Mouse (Mus musculus): ENCODE measurements around the gene Tmem100. TPM values are rescaled to one million over a fixed set of nuclear protein-coding genes. Genes with fewer than 3 reads are reported as not detected.

Gene Tmem100
- polyA plus RNA-seq, 1 experiment from 2014 or later, result 25.9 TPM

DNA sequence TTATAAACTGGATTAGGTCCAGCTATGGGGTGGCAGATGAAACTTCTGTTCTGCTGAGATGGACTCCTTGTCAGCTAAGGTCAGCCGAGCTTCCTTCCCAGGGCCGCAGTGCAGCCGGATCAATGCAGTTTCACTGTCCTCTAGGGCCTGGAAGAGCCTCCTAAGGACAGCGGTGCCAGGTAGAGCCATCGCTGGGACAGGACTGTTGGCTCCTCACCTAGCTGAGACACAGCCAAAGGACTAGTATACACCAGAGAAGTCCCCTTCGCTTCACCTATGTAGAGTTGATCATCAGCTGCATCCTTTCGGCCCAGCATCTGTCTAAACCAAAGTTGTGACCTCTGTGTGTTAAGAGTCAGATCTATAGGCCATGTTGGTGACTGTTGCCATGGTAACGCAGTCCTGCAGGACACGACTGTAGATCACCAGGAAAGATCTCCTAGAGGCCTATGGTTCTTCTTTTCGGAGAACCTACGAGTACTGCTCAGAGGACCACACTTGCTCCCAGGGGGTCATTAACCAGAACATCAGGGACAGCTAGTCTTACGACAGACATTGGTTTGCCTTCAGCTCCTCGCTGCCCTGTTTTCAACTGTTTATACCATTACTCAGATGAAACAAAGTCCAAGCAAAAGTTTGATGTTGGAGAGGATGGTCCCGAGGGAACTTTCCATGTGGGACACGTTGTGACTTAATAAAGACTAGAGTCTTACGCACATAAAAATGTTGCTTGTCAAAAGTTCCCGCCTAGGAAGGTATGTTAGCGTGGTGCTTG lies 31.0 kb upstream of the Tmem100 start:
- Histone ChIP-seq H3K9me3 (no peaks in the 10 kb centered on the region), H3K4me2 (replicated peaks) (no peak overlapping the region), H3K4me1 (no peaks in the 10 kb centered on the region), H3K27me3 (no peaks in the 10 kb centered on the region), H3K9ac (no peak overlapping the region), H3K36me3 (no peaks in the 10 kb centered on the region), H3K27ac (no peak overlapping the region), H3K4me3 (no peak overlapping the region)
- WGBS, result 91% methylated on average over 18 of the region's 18 CpGs
- no peak for ATAC-seq (ENCODE audit: insufficient number of reproducible peaks, insufficient read depth, low FRiP score, low TSS enrichment)

DNA sequence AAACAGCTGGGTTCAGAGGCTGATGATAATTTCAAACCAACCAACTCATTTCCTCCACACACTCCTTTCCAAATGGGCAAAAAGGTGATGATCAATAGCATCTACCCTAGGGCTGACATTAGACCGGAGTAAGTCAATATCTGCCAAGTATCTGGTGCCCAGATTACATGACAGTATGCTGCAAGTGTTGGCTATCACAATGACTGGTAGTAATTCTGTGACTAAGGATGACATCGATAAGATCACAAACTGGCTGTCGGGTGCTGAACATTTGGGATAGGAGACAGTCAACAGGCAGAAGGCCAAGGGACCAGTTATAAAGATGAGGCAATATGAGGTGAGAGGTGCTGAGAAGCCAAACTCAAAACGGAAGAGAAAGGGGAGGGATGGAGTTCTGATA lies 29.5 kb upstream of the Tmem100 start:
- no peak overlapping the region for H3K4me3 ChIP-seq
- H3K27ac ChIP-seq, result no peak overlapping the region
- WGBS, result 85% methylated on average over 4 of the region's 4 CpGs
- H3K27me3 ChIP-seq, result no peaks in the 10 kb centered on the region
- no peak for ATAC-seq (ENCODE audit: insufficient number of reproducible peaks, insufficient read depth, low FRiP score, low TSS enrichment)
- H3K9ac ChIP-seq, result no peak overlapping the region
- no peaks in the 10 kb centered on the region for H3K36me3 ChIP-seq
- no peaks in the 10 kb centered on the region for H3K9me3 ChIP-seq
- no peaks in the 10 kb centered on the region for H3K4me1 ChIP-seq
- no peak overlapping the region for H3K4me2 ChIP-seq (replicated peaks)

DNA sequence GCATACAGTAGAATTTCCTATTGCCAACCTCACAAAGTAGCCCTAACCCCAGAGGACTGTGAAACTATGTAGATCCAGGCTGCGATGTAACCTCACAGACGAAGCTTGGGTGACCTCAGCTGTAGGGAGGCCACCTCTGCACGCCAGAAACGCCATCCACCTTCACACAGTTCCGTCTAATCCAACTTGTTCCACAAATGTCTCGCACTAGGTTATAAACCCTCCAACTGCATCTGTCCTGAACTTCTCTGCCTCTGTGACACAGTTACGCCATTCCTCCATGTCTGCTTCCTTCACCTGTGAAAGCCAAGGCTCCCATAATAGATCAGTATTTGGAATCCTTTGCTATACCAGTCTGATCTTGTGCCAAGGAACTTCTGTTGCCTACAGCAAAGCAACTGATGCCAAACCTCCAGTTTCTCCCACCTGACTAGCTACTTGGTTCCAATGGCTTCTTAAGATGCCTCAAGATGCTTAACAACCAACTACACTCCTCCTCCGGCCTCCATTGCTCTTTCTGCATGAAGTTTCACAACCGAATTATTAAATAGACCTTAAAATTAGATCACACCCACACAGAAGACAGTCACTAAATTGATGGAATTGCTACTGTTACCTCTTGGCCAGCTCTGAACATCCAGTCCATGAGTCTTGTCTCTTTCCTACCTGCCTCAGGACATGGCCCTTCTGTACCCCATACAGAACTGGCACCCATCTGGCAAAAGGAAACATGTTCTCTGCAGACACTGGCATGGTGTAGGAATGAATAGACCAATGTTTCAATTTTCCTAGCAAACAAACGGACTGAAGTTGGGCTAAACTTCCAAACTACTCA lies 28.5 kb upstream of the Tmem100 start:
- Histone ChIP-seq H3K9ac (no peak overlapping the region), H3K4me2 (replicated peaks) (peak overlapping the region; percentile 61), H3K27ac (no peak overlapping the region), H3K4me3 (no peak overlapping the region), H3K4me1 (no peaks in the 10 kb centered on the region), H3K36me3 (no peaks in the 10 kb centered on the region), H3K9me3 (no peaks in the 10 kb centered on the region), H3K27me3 (no peaks in the 10 kb centered on the region)
- 82% methylated on average over 10 of the region's 10 CpGs for WGBS
- 0 out of 2 replicates have a peak, but pooled peaks have one; percentile 54 for ATAC-seq (ENCODE audit: insufficient number of reproducible peaks, insufficient read depth, low FRiP score, low TSS enrichment)

DNA sequence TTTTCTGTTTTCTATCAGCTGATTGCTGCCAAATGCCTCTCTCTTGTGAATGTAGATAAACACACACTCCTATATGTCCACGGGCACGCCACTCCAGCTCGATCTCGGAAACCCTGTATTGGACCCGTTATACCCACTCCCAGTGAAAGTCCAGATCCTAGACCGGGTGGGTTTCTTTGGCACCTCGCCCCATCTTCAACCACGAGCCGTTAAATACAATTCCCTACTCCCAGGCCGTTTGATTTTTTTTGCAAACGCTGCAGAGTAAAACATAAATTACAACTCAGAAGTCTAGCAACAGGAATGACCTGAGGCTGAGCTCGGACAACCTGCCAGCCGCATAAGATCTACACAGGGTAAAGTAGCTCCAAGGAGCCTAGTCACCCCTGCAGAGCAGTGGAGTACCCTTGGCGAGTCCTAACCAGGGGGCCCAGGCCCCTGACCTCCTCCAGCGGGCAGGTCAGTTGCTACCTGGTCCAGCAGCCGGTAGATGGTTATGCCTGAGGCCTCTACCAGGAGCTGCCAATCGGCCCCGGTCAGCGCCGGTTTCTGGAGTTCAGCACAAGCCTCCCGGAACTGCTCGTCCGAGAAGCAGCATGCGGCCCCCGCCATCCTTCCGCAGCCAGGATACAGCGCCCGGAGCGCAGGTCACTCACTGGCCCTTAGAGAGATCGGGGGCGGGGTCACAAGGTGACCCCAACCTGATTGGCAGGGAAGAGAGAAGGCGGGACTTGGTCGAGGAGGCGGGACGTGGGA lies 27.7 kb upstream of the Tmem100 start, which contains the start of gene Pctp:
TSS of gene Pctp (minus strand) at position 664 of the 756 bp plus-strand sequence.
- H3K4me2 ChIP-seq (replicated peaks), result peak within 1 kb of the TSS; percentile 61
- H3K4me1 ChIP-seq, result no peaks in the 10 kb centered on the region
- peak; percentile 82 for ATAC-seq (ENCODE audit: insufficient number of reproducible peaks, insufficient read depth, low FRiP score, low TSS enrichment)
- H3K36me3 ChIP-seq, result no peaks in the 10 kb centered on the region
- H3K9ac ChIP-seq, result peak within 1 kb of the TSS; percentile 54
- peak within 1 kb of the TSS; percentile 41 for H3K4me3 ChIP-seq
- 14% methylated on average over 35 of the region's 35 CpGs for WGBS
- H3K27me3 ChIP-seq, result no peaks in the 10 kb centered on the region
- H3K27ac ChIP-seq, result no peak within 1 kb of the TSS
- no peaks in the 10 kb centered on the region for H3K9me3 ChIP-seq

DNA sequence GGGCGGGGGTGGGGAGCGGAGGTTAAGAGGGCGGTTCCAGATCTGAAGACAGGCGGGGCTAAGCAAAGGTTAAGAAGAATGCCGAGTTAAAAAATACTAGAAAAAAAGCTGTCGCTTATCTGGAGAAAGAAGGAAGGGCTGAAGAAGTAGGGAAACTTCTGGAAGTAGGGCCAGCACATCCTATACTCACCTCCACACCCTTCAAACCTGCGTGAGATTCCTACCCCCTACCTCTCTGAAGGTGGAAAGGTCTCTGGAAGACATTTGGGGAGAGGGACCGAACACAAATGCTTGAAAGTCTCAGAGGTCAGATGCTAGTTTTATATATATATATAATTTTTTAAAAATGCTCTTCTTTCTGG lies 27.2 kb upstream of the Tmem100 start:
- no peaks in the 10 kb centered on the region for H3K36me3 ChIP-seq
- H3K9ac ChIP-seq, result peak overlapping the region; percentile 54; the same call in 1 of the 2 replicates
- no peak for ATAC-seq (ENCODE audit: insufficient number of reproducible peaks, insufficient read depth, low FRiP score, low TSS enrichment)
- no peaks in the 10 kb centered on the region for H3K9me3 ChIP-seq
- peak overlapping the region; percentile 41 for H3K4me3 ChIP-seq
- WGBS, result 12% methylated on average over 8 of the region's 8 CpGs
- H3K27ac ChIP-seq, result no peak overlapping the region
- no peaks in the 10 kb centered on the region for H3K4me1 ChIP-seq
- no peaks in the 10 kb centered on the region for H3K27me3 ChIP-seq
- H3K4me2 ChIP-seq (replicated peaks), result peak overlapping the region; percentile 61

DNA sequence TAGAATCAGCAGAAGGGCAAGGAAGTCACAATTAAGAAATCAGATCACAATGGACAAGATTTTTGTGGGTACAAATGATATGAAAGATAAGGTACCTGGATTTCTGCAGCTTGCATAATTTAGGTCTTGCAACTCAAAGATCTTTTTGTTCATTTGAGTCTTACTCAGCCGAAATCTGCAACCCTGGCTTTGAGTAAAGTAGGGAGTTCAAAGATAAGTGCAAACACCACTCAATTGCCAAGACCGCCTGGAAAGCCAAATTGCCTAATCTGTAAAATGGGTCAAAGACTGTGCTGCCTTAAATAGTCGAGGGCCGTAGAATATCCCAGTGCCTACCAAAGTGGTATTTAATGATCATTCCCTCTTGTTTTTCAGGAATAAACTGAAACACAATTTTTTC lies 26.8 kb upstream of the Tmem100 start:
- ATAC-seq (ENCODE audit: insufficient number of reproducible peaks, insufficient read depth, low FRiP score, low TSS enrichment), result no peak
- no peak overlapping the region for H3K4me2 ChIP-seq (replicated peaks)

DNA sequence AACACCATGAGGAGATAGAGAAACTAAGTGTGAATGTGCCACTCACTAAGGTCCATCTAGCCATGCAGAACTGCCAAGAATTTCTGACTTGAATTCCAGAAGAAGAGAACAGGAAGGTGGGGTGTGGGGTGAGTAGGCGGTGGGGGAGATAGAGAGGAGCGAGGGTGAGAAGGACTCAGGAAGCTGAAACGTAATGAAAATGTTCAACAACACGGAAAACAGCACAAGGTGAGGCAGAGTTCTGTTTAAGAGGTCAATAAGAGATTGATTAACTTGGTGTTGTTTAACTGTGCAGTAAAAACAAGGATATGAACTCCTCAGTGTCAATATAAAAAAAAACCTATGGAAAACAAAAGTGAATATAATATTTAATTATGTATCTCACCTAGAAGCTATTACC lies 24.0 kb upstream of the Tmem100 start:
- no peak overlapping the region for H3K4me3 ChIP-seq
- H3K4me1 ChIP-seq, result no peaks in the 10 kb centered on the region
- H3K4me2 ChIP-seq (replicated peaks), result no peak overlapping the region
- no peaks in the 10 kb centered on the region for H3K36me3 ChIP-seq
- no peak for ATAC-seq (ENCODE audit: insufficient number of reproducible peaks, insufficient read depth, low FRiP score, low TSS enrichment)
- H3K9me3 ChIP-seq, result no peaks in the 10 kb centered on the region
- WGBS, result 75% methylated on average over 4 of the region's 4 CpGs
- H3K9ac ChIP-seq, result no peak overlapping the region
- H3K27ac ChIP-seq, result no peak overlapping the region
- H3K27me3 ChIP-seq, result no peaks in the 10 kb centered on the region

More for the DNA sequence above, 26.8 kb upstream of the Tmem100 start:
- Histone ChIP-seq H3K27ac (no peak overlapping the region), H3K4me3 (no peak overlapping the region), H3K36me3 (no peaks in the 10 kb centered on the region), H3K27me3 (no peaks in the 10 kb centered on the region), H3K4me1 (no peaks in the 10 kb centered on the region), H3K9ac (no peak overlapping the region), H3K9me3 (no peaks in the 10 kb centered on the region)
- whole genome bisulfite sequencing, result 90% methylated on average over 4 of the region's 4 CpGs

DNA sequence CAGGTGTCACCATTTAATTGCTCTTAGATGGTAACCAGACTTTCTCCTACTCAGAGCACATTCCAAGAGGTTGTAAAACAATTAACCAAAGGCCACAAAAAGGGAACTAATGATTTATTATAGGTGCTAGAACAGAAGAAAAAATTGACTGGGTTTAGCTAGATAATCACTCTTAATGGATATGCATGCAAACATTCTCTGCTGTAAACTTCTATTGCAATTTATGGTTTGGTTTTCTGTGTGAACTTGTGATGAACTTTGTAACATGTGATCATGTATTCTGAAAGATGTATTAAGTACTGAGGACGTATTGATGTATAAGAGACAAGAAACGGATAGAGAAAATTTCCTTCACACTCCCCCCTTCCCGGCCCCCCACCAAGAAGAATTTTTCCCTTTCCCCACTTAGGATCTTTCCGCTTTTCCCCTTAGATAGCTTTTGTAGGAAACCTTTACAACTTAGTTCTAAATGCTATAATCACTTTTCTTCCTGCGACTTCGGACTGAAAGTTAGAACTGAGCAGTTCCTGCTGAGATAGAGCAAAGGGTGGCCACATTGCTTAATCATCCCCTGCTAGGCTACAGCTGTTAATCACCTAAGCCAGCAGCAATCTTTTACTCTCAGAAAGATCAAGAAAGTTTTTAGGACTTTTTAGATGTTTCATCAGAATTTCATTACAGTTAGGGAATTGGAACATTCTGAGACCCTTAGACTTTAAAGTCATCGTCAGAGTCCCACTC lies 22.2 kb upstream of the Tmem100 start:
- Histone ChIP-seq H3K27me3 (no peaks in the 10 kb centered on the region), H3K4me2 (replicated peaks) (no peak overlapping the region), H3K4me1 (no peaks in the 10 kb centered on the region), H3K36me3 (no peaks in the 10 kb centered on the region), H3K9me3 (no peaks in the 10 kb centered on the region), H3K9ac (no peak overlapping the region), H3K27ac (no peak overlapping the region), H3K4me3 (no peak overlapping the region)
- ATAC-seq (ENCODE audit: insufficient number of reproducible peaks, insufficient read depth, low FRiP score, low TSS enrichment), result no peak
- 45% methylated on average over 7 of the region's 7 CpGs for WGBS

DNA sequence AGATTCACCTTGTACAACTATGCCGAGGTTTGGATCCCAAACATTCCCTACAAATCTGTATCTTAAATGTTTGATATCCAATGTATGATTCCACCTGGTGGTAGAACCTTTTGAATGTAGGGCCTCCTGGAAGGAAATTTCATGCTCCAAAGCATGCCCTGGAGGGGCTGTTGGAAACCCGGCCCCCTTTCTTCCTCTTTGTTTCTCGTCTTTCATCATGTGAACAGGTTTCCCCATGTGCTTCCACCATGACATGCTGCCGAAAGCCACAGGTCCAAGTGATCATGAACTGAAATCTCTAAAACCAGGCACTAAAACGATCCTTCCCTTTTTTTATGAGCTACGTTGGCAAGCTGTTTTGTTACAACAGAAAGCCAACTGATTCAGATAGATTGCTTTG lies 16.5 kb upstream of the Tmem100 start:
- Histone ChIP-seq H3K36me3 (no peaks in the 10 kb centered on the region), H3K27ac (no peak overlapping the region), H3K9ac (no peak overlapping the region), H3K27me3 (no peaks in the 10 kb centered on the region), H3K4me1 (peaks cover 5% of the 10 kb centered on the region), H3K9me3 (no peaks in the 10 kb centered on the region), H3K4me2 (replicated peaks) (no peak overlapping the region), H3K4me3 (no peak overlapping the region)
- no peak for ATAC-seq (ENCODE audit: insufficient number of reproducible peaks, insufficient read depth, low FRiP score, low TSS enrichment)
- 83% methylated on average over 6 of the region's 6 CpGs for WGBS

DNA sequence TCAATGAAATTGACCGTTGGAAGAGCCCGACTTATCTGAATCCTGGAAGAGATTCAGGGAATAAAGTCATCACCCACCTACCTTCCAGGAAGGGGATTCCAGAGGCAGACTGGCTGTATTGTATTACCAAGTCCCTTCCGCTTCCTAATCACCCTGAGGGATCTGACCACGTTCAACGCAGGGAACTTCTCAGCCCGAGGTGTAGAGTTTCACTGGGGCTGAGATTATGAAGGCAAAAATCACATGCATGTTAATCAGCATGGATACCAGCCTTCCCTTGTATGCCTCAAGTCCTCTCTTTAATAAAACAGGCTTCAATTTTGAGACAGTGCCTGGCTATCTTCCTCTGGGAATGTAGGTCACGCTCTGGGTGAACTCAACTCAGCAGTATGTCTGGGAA lies 14.9 kb upstream of the Tmem100 start:
- H3K9me3 ChIP-seq, result no peaks in the 10 kb centered on the region
- H3K4me3 ChIP-seq, result no peak overlapping the region
- no peaks in the 10 kb centered on the region for H3K36me3 ChIP-seq
- no peaks in the 10 kb centered on the region for H3K27me3 ChIP-seq
- no peak overlapping the region for H3K4me2 ChIP-seq (replicated peaks)
- WGBS, result 27% methylated on average over 7 of the region's 7 CpGs
- ATAC-seq (ENCODE audit: insufficient number of reproducible peaks, insufficient read depth, low FRiP score, low TSS enrichment), result no peak
- no peak overlapping the region for H3K27ac ChIP-seq
- peaks cover 5% of the 10 kb centered on the region for H3K4me1 ChIP-seq
- no peak overlapping the region for H3K9ac ChIP-seq

DNA sequence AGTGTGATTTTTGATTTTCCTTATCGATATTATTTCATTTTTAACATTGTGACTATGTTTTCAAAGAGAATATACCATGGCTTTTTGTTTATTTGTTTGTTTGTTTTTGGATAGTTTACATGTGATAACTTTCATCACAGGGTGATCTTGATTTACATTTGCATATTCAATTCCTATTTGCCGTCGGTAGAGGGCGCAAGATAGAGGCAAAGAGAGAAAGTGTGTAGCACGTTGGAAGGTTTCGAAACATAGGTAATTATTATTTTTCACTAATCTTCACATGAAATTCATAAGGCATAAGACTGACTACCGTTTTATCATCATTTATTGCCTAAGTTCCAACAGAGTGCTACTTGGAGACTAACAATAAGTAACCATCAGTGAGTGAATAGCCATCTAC lies 11.0 kb upstream of the Tmem100 start:
- no peaks in the 10 kb centered on the region for H3K36me3 ChIP-seq
- H3K9ac ChIP-seq, result no peak overlapping the region
- no peak overlapping the region for H3K27ac ChIP-seq
- H3K4me2 ChIP-seq (replicated peaks), result no peak overlapping the region
- peaks cover 5% of the 10 kb centered on the region for H3K4me1 ChIP-seq
- no peak for ATAC-seq (ENCODE audit: insufficient number of reproducible peaks, insufficient read depth, low FRiP score, low TSS enrichment)
- 25% methylated on average over 7 of the region's 7 CpGs for WGBS
- H3K9me3 ChIP-seq, result no peaks in the 10 kb centered on the region
- no peak overlapping the region for H3K4me3 ChIP-seq
- H3K27me3 ChIP-seq, result no peaks in the 10 kb centered on the region
